Mouse (Mus musculus) thymus, adult 2 months (tissue): ENCODE measurements around the gene Acat2.

Experiments
- CTCF ChIP-seq: fragments of 200-500 bp; IDR thresholded peaks from 2 replicates; pipeline ENCODE4 v1.5.1; 2012; ENCODE audit warnings: mild to moderate bottlenecking, control low read depth, low read length, moderate library complexity, borderline replicate concordance; ENCODE audit not compliant: control insufficient read depth, poor library complexity, insufficient read depth; ENCODE audit errors: extremely low read depth
- POLR2A ChIP-seq: fragments of 200-500 bp; IDR thresholded peaks from 2 replicates; pipeline ENCODE4 v1.6.1; 2012; ENCODE audit warnings: mild to moderate bottlenecking, low read length, control low read depth, moderate library complexity; ENCODE audit not compliant: control insufficient read depth, poor library complexity, insufficient read depth; ENCODE audit errors: extremely low read depth

DNA sequence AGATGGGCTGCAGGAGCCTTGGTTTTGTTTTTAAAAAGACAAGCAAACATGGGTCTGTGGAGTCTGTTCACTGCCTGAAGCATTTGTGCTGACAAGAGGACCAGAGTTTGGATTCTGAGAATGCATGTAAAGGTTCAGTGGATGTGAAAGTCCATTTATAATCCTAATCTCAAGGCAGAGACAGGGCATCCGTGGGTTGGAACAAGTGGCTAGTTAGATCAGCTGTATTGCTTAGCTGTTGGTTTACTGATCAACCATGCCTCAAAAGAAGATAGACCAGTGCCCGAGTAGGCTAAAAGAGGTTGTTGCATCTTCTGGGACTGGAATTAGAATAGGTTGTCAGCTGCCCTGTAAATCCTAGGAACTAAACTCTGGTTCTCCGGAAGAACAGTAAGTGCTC lies 2.9 kb upstream of the Acat2 start:
- TF ChIP-seq CTCF (no peak), POLR2A (no peak)
